Mouse (Mus musculus) heart, postnatal 14 days (tissue): Measurements from ENCODE around the gene Cryba1. TPM values are rescaled to one million over a fixed set of nuclear protein-coding genes. Genes with fewer than 3 reads are reported as not detected.

Experiments used
- DNase-seq, 2 experiments: peaks; one replicate each; pipeline ENCODE4 v3.0.0; 2021 to 2022
- intact Hi-C: fragments of 180-260 bp; cut with DNase I; formaldehyde crosslinking; loops from one replicate; pipeline ENCODE4 v1.15.1; 2025
- total RNA-seq, 2 experiments: library from RNA; stranded (reverse); gene quantifications; 2 replicates each; pipeline ENCODE4 v1.2.3; 2021

Cryba1 gene
- total RNA-seq, 2 experiments from 2014 or later: not detected

DNA sequence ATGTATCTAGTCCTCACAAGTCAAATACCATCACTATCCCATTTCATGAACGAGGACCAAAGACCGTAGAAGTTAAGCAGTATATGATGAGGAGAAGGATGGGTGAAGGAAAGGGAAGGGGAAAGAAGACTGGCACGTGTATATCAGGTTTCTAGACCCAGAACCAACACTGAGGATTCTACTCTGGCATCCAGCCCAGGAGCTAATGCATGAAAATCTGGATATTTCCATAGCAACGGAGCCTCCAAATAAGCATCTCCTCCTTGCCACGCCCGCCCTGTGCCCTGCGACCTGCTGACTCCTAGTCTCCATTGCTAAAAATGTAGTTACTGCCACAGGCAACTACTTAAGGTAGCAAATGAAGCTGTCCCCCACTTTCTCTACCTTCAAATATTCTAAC lies 317 bp downstream of the Cryba1 start:
- intact Hi-C loops: loop anchor here (10.0 kb wide), 1 partner anchor 240 kb away; no protein-coding TSS in a partner anchor
- DNase-seq: no peak

DNA sequence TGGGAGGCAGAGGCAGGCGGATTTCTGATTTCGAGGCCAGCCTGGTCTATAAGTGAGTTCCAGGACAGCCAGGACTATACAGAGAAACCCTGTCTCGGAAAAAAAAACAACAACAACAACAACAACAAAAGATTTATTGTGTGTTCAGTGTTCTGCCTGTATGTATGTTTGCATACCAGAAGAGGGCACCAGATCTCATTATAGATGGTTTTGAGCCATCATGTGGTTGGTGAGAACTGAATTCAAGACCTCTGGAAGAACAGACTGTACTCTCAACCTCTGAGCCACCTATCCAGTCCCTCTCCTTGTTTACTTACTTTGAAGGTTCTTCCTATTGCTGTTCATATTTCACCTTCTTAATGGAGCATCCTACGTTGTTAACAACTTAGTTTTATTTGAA lies 3.7 kb downstream of the Cryba1 start:
- intact Hi-C loops: loop anchor here (10.0 kb wide), 1 partner anchor 243 kb away; no protein-coding TSS in a partner anchor
- DNase-seq: no peak

DNA sequence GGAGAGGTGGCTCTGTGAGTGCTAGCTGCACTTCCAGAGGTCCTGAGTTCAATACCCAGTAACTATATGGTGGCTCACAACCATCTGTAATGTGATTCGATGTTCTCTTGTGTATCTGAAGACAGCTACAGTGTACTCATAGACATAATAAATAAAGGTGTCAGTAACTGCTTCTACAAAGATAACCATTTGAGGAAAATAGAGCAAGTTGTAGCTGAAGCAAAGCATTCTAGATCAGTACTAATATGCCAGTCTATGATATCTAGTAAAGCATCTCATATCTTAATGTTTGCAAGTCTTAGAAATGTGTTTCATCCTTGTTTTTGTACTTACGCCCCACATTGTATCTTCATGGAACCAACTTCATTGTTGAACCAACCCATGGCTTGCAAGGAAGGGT lies 6.0 kb downstream of the Cryba1 start:
- intact Hi-C loops: no loop called here
- no peak for DNase-seq

DNA sequence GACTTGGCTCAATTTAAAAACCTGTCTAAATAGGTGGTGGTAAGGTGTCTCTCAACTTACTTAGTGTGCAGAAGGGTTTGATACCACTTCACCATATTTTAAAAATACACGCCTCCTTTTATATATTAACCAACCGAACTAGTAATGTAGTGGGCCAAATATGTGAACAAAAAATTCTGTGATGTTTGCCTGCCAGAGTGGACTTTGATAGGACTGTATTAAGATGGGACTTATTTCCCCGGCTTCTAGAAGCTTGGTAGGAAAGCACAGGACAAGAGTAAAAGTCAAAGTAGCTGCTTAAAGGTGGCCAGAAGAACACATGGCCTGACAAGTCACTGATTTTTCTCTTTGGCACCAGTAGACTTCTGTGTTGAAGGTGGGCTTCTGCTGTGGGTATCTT lies 11.3 kb downstream of the Cryba1 start:
- no peak for DNase-seq
- intact Hi-C loops: no loop called here

DNA sequence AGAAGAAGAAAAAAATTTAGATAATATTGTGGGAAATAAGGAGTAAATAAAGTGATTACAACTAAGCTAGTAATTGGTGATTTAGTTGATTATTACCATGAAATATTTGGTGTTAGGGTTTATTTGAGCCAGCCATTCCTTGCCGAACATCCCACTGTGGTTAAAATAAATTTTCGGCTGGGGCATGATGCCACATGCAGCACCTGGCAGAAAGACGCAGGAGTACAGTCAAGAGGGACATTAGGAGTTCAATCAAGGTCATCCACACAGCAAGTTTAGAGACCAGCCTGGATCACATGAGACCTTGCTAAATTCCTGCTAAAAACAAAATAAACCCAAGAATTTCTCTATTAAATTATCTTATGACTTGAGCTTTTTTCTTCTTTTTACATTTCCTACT lies 16.0 kb downstream of the Cryba1 start:
- intact Hi-C loops: loop anchor here (1.0 kb wide), 1 partner anchor 17 kb away; no protein-coding TSS in a partner anchor
- peak; percentile 23 for DNase-seq

DNA sequence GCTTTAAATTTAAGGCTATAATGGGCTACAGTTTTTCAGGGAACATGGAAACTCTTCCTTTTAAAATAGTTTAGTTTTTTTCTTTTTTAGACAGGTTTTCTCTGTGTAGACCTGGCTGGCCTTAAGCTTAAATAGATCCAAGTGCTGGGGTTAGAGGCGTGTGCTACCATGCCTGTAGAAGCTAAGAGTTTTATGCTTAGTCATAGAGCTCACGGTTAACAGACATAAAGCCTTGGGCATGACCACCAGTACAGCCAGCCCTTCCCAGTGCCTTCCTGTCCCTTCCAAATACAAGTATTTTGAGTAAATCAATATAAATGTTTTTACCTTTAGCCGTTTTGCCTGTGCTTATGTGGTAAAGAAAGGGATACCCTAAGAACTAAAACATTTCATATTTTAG lies 19.2 kb downstream of the Cryba1 start:
- DNase-seq: no peak
- intact Hi-C loops: no loop called here

DNA sequence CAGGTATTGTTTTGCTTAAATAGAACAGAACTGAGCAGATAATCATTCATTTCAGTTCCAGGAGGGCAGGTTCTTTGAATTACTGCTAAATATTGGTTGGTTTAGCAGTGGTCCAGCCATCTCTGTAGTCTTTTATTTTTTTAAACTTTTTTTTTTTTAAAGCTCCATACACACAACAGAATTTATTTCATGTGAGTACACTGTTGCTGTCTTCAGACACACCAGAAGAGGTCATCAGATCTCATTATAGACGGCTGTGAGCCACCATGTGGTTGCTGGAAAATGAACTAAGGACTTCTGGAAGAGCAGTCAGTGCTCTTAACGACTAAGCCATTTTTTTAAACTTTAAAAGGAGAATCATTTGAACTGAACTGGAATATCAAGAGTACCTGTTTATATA lies 27.9 kb downstream of the Cryba1 start:
- DNase-seq: no peak
- intact Hi-C loops: no loop called here

DNA sequence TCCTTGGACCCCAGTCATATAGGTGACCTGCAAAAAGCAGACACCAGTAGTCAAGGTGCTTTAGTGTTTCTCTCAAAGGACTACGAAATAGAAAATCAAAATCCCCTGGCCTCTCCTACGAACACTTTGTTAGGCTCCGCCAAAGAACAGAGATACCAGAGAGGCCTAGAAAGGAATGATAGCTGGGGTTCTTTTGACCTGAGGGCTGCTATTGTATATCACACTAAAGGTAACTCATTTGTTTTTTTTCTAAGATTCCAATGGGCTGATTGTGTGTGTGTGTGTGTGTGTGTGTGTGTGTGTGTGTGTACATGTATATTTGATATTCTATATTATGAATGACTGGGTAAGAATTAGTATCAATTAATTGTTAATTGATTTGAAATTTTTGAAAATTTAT lies 32.1 kb downstream of the Cryba1 start:
- intact Hi-C loops: no loop called here
- no peak for DNase-seq

DNA sequence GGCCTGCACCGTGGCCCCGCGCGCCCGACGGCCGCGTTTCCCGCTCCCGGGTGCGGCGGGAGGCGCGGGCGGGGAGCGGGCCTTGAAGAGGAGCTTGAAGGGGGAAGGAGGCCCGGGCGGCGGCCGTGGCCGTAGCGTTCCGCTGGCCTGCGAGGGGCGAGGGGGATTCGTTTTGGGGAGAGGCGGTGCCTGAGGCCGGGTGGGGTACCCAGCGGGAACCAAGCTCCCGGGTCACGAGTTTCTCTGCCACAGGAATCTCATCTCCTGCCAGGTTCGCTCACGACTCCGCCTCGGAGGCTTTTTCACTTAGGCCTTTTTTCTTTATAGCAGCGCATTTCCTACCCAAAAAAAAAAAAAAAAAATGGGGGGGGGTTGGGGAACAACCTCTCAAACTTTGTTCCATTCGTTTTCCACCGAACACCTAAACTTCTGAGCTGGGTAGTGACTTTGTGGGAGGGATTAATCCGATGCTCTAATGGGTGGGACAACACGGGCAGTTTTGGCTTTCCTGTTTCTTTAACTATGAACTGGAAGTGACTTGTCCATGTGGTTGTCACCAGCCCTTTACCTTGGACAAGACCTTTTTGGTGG lies 37.4 kb downstream of the Cryba1 start:
- DNase-seq: peak in 1 of 2 experiments; percentile 52
- intact Hi-C loops: loop anchor here (5.0 kb wide), 1 partner anchor 105 kb away; no protein-coding TSS in a partner anchor

DNA sequence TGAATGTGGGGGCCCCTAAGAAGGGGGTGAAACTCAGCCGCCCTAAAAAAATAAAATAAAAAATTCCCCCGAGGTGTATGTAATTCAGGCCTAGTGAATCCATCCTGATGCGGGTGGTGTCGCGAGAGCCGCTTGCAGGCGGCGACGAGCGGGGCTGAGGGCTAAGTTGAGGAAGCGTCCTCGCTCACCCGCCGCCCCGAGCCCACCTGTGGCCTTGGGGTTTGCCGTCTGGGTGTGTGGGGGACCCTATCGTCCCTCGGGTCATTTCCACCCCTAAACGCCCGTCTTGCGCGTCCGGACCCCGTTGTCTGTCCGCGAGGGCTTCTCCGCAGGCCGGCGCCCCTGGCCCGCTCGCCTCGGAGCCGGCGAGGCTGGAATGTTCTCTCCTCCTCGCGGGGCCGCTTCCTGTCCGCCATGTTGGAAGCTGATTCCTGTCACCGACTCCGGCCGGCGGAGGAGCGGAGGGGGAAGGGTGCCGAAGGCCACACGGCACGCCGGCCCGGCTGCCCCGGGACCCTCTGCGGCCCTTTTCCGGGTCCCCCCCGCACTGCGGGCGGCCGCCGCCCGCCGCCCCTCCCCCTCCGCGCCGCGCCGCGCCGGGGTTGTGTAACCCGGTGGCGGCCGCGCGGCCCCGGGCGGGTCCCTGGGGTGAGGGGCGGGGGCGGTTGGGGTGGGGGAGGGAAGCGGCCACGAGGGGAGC lies 38.1 kb downstream of the Cryba1 start:
- peak; percentile 75 to 76 for DNase-seq
- intact Hi-C loops: loop anchor here (5.0 kb wide), 1 partner anchor 105 kb away; no protein-coding TSS in a partner anchor

DNA sequence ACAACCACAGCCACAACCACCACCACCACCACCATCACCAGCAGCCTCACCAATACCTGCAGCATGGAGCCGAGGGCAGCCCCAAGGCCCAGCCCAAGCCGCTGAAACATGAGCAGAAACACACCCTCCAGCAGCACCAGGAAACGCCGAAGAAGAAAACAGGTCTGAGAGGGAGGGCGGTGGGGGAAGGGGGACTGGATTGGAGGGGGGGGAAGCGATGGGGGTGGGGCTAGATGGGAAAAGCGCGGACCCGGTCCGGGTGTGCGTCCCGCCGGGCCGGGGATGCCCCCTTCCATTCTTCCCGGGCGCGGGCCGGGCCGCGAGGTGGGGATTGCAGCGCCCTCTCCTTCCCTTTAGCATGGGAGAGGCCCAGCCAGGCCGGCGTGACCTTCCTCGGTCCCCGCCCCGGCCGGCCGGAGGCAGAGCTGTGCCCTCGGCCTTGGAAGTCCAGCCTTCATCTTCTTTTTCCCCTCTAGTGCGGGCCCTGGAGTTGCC lies 38.7 kb downstream of the Cryba1 start:
- intact Hi-C loops: loop anchor here (5.0 kb wide), 1 partner anchor 106 kb away; no protein-coding TSS in a partner anchor
- peak; percentile 48 to 54 for DNase-seq

DNA sequence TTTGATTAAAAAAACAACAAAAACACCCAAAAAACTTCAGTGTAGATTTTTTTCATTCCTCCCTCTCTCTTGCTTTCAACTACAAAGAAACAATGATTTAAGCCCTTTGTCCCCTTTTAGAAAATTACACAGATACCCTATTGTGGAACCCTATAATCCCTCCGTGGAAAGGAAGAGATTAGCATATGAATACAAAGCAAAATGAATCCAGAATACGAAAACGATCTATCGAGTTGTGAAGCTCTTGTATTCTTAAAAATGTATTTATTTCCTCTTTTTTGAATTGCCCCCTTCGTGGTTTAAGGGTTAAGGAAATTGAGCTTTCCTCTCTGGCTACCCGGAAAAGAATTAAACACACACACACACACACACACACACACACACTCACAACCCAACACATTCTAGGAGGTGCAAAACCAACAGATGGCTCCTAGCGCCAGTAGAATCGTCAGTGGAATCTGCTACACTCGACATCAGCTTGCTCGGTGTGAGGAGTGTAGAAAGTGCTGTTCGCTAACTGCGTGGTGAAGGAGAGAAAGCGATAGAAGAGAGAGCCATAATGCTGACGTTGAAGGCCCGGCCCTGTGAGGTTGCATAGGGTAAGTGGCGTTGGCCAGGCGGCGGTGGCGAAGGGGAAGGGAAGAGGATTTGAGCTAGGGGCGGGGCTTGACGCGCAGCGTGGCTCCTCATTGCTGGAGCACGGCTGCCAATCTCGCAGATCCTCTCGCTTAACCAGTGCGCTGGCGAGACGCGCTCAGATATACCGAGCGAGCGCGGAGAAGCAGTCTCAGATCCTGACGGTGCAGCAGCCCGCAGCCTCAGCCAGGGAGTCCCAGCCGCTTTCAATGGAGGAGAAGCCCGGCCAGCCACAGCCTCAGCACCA lies 39.5 kb downstream of the Cryba1 start, which contains the start of gene Nufip2:
Gene Nufip2, plus strand, starts transcription at position 773 of the 883 bp plus-strand sequence.
- peak; percentile 99 for DNase-seq
- intact Hi-C loops: loop anchor here (5.0 kb wide), 1 partner anchor 107 kb away; no protein-coding TSS in a partner anchor

DNA sequence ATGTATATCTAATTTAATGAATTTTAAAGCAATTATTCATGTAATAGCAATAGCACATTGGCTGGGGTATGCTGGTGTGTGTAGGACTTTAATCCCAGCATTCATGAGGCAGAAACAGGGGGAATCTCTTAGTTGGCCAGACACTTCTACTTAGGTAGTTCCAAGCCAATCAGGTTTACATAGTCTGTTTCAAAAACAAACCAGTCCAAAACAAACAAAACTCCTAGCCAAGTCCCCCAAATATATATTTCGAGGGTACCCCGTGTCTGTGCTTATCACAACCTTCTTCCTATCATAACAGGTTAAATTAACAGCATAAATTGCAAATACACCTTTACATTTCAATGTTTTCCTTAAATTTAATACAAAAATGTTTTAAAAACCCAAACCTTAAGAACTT lies 40.2 kb downstream of the Cryba1 start:
- no peak for DNase-seq
- intact Hi-C loops: loop anchor here (5.0 kb wide), 1 partner anchor 107 kb away; no protein-coding TSS in a partner anchor

DNA sequence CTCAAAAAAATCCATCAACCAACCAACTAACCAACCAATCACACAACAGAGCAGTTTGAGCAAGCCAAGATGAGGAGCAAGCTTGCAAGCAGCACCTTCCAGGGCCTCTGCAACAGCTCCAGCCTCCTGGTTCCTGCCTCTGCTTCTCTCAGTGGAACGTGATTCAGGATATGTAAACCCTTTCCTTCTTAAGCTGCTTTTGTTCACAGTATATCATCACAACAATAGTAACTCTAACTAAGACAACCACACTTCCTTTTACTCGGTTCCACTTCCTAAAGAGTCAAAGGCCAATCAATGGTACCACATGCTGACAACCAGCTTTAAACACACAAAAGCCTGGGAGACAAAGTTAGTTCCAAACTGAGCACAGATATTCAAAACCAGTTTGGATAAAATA lies 45.1 kb downstream of the Cryba1 start:
- no peak for DNase-seq
- intact Hi-C loops: no loop called here

DNA sequence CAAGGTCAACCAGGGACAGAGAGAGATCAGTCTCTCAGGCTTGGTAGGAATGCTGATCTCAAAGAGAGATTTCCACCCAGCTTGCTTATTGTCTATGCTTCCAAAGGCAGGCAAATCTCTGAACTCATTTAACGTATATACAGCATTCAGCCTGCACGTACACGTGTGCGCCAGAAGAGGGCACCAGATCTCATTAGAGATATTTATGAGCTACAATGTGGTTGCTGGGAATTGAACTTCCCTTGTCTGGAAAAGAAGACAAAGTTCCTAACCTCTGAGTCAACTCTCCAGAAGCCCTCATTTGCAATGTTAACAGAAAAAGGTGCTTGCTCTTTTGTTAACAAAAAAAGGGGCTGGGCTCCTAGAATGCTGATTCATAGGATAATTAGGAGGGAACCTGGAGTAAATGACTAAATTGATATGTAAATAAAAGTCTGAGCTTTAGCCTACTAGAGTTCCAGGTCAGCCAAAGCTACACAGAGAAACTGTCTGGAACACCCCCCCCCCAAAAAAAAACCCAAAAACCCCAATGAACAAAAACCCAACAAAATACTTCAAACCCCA lies 51.6 kb downstream of the Cryba1 start:
- intact Hi-C loops: no loop called here
- no peak for DNase-seq

DNA sequence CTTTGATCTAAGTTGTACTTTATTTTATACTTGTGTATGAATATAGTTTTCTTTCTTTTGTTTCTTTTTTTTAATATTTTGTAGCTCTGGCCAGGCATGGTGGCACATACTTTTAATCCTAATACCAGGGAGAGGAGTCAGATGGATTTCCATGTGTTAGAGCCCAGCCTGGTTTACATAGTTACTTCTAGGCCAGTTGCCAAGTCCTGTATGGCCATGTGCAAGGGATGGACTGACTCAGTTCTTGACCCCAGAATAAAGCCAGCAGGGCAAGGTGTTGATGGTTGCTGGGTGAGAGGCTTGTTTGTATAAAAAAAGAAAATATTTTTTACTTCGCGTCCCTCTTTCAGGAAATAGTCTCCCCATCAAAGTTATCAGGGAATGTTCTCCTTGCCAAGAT lies 52.3 kb downstream of the Cryba1 start:
- DNase-seq: no peak
- intact Hi-C loops: no loop called here
